Mouse (Mus musculus): ENCODE results near the gene Adgrl3.

Gene Adgrl3

DNA sequence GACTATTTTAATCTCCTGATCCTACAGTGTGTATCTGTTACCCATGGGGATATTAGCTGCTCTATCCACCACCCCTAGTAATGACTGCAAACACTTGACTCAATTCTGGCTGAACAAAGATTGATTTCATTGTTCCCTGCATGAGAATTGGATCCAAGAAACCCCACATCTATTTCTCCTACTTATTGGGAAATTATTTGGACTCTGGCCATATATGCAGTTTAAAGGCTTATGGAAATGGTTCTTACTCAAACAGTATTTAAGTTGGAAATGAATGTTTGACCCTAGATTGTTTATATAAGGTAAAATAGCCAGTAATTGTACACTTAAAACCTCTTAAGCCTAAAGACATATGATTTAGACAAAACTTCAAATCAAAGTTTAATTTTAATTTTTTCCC lies 207.3 kb downstream of the Adgrl3 start:
- DNase-seq (ENCODE audit: low read depth, low spot score), result no peak

DNA sequence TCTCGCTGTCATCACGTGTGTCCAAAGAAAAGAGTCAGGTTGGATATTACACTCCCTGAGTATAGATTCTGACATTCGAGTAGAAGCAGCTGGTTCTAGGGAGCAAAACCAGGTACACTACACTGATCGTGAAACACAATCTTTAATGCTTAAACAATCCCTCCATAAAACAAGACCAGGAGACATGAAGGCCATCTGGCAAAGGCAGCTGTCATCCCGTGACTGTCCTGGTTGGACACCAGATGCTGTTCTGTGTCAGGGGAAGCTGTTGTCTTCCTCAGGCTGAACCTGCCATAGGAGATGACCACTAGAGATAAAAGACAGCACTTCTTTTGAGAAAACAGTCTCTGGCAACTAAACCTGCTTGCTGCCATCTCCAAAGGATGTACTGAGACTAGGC lies 228.8 kb downstream of the Adgrl3 start:
- no peak for DNase-seq (ENCODE audit: low read depth, low spot score)

GRCm38 (mm10) chr5:81256091-81256490 lies 236.2 kb downstream of the Adgrl3 start:
- peak; percentile 41 for DNase-seq (ENCODE audit: low read depth, low spot score)

DNA sequence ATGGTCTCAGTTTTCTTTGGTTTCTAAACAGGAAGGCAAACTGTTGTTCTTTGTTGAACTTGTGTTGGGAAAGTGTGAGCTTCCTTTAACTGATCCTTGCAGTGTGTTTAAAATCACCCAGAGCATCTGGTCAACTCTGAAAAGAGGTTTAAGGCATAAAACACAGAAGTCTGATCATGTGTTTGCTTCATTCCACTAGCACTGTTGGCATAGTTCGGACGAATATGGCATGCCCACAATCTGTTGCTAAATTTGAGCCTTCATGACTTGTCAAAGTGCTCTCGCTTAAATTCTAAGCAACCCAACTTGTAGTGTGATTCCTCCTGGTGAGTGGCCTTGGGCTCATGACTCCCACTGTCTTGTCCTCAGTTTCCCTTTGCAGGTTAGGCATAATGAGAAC lies 249.8 kb downstream of the Adgrl3 start:
- no peak for DNase-seq (ENCODE audit: low read depth, low spot score)

- no peak for DNase-seq (ENCODE audit: low read depth, low spot score)
Measured at GRCm38 (mm10) chr5:81275346-81276047, 255.6 kb downstream of the Adgrl3 start.

DNA sequence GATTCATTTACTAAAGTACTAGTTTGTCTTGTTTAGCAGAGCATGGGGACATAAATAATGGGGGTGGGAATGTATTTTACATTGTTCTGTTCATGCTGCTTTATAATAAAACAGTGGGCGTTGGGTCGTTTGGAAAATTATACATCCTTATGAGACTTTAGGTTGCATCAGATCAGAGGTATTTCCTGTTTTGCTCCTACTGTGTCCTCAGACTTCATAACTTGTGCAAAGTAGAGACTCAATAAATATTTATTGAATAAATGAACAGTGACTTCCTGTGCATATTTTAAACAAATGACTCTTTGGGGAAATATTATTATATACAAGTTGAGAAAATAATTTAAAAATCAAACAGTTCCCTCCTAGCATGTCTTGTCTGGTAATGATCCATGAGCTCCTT lies 259.3 kb downstream of the Adgrl3 start:
- DNase-seq (ENCODE audit: low read depth, low spot score), result no peak

DNA sequence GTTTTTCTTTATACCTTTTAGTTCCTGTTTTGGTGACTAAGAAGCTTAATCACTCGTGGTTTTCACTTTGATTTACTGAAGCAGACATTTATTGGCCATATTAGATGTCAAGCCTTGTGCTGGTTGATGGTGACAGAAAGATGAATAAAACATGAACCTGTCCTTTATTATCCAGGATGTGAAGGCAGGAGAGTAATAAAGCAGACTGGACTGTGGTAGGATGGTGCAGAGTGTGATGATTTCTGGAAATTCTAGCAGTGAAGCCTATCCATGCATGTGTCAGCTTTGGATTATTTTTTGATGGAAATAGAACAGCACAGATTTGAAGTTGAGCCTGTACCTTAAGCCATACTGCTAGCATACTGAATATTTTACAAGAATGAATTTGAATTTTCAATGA lies 265.7 kb downstream of the Adgrl3 start:
- no peak for DNase-seq (ENCODE audit: low read depth, low spot score)

DNA sequence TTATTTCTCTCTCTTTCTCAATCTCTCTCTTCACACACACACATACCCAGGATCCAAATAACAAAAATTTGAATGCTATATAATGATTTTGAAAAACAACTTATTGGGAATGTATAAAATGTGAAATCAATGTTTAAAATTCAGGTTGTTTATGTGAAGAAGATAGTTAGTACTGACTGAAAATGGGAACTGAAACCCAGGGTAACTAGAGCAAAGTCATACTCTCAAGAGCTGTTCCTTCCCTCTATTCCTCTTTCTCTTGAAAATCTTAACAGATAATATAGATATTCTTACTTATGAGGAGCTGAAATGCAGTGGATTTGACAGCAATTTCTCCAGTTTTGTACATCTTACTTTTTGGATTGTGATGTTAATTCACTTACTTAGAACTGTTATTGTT lies 281.9 kb downstream of the Adgrl3 start:
- no peak for DNase-seq (ENCODE audit: low read depth, low spot score)

- no peak for DNase-seq (ENCODE audit: low read depth, low spot score)
Measured at GRCm38 (mm10) chr5:81317406-81318112, 297.6 kb downstream of the Adgrl3 start.

GRCm38 (mm10) chr5:81321276-81321934 lies 301.5 kb downstream of the Adgrl3 start:
- no peak for DNase-seq (ENCODE audit: low read depth, low spot score)

GRCm38 (mm10) chr5:81322064-81322463 lies 302.1 kb downstream of the Adgrl3 start:
- DNase-seq (ENCODE audit: low read depth, low spot score), result peak; percentile 62

- DNase-seq (ENCODE audit: low read depth, low spot score), result no peak
Measured at GRCm38 (mm10) chr5:81326916-81327315, 307.0 kb downstream of the Adgrl3 start.

DNA sequence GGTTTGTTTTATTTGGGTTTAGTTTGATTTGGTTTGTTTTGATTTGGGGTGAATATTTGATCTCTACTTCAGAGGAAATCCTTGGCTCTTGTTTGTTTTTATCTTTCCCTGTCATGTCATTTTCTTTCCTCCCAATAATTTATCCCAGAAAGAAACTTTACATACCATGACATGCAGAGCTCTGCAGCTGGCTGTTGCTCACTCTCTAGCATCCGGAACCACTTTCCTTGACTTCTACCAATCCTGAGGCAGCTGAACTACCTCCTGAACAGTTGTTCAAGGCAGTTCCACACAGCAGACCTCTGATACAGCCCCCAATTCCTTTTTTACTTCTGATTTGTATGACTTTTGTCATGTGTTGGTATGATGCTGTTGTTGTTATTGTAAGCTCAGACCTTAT lies 307.5 kb downstream of the Adgrl3 start:
- DNase-seq (ENCODE audit: low read depth, low spot score), result no peak

GRCm38 (mm10) chr5:81329571-81329971 lies 309.6 kb downstream of the Adgrl3 start:
- DNase-seq (ENCODE audit: low read depth, low spot score), result no peak

- DNase-seq (ENCODE audit: low read depth, low spot score), result no peak
Measured at GRCm38 (mm10) chr5:81344330-81344729, 324.4 kb downstream of the Adgrl3 start.

GRCm38 (mm10) chr5:81345096-81345435 lies 325.1 kb downstream of the Adgrl3 start:
- DNase-seq (ENCODE audit: low read depth, low spot score), result no peak

GRCm38 (mm10) chr5:81345436-81346131 lies 325.6 kb downstream of the Adgrl3 start:
- DNase-seq (ENCODE audit: low read depth, low spot score), result no peak

- DNase-seq (ENCODE audit: low read depth, low spot score), result no peak
Measured at GRCm38 (mm10) chr5:81347571-81347970, 327.6 kb downstream of the Adgrl3 start.

- no peak for DNase-seq (ENCODE audit: low read depth, low spot score)
Measured at GRCm38 (mm10) chr5:81359560-81359959, 339.6 kb downstream of the Adgrl3 start.

- DNase-seq (ENCODE audit: low read depth, low spot score), result no peak
Measured at GRCm38 (mm10) chr5:81364198-81364643, 344.3 kb downstream of the Adgrl3 start.

- DNase-seq (ENCODE audit: low read depth, low spot score), result no peak
Measured at GRCm38 (mm10) chr5:81365250-81365649, 345.3 kb downstream of the Adgrl3 start.

Data from telencephalon, adult 2 months (tissue).